In the genomic region with DNA sequence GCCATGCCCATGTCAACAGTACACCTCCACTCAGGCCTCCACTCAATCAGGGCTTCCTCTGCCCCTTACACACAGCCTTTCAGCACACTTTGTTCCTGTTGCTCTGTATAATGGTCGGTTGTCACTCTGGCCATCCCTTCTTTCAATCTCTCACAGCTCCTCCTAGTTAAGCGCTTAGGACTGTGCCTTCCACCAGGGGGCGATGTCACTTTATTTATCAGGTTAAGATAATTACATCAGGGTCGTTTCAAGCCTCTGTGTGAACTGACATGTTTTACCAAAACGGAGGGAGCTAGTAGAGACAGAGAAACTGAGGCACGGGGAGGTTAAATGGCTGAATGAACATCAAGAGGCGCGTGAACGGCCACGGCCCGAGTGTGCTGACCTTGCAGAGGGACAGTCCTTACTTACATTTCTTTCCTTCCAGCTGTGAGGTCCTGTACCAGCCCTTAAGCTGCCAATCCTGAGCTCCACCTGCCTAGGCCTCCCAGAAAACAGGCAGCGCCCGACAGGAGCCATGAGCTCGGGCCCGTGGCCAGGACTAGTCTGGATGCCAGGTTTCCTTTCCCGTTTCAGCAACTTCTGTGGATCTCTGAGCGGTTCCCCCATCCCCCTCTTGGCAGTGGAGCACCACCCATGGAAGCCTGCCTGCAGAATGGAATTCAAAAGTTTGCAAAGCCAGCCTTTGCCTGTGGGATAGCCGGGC, we compare ENCODE assay signal across 8 mouse cellular contexts. TPM values are rescaled to one million over a fixed set of nuclear protein-coding genes. Genes with fewer than 3 reads are reported as not detected.
DNase-seq lines count a peak whose midpoint lies in the region; ATAC-seq and TF ChIP-seq lines count a peak whose summit lies in the region.

No protein-coding gene starts in this region.

- H3K4me3 ChIP-seq in forebrain, embryonic 12.5 days (replicated peaks) = no peak overlapping the region
- H3K4me3 ChIP-seq in liver, postnatal 0 days (ENCODE audit: low read depth, low read length) = peak overlapping the region; percentile 10; the same call in 1 of the 2 replicates

- H3K36me3 ChIP-seq in forebrain, embryonic 12.5 days (replicated peaks) = no peaks in the 10 kb centered on the region
- H3K36me3 ChIP-seq in liver, postnatal 0 days (replicated peaks; ENCODE audit: insufficient read depth, low read length) = no peaks in the 10 kb centered on the region

- WGBS in forebrain, embryonic 12.5 days = 6% methylated on average over 18 of the region's 18 CpGs
- 11% methylated on average over 18 of the region's 18 CpGs for WGBS in liver, postnatal 0 days (ENCODE audit: insufficient replicate concordance)

- intact Hi-C loops in heart, postnatal 10 days (cut with DNase I) = loop anchor here (1.0 kb wide), 2 partner anchors 20 to 68 kb away; no protein-coding TSS in a partner anchor

- H3K4me2 ChIP-seq in forebrain, embryonic 12.5 days = peak overlapping the region; percentile 37
- peak overlapping the region; percentile 56 for H3K4me2 ChIP-seq in liver, postnatal 0 days (ENCODE audit: low read depth, low read length)

- H3K27me3 ChIP-seq in forebrain, embryonic 12.5 days = peaks cover 18% of the 10 kb centered on the region
- no peaks in the 10 kb centered on the region for H3K27me3 ChIP-seq in liver, postnatal 0 days (ENCODE audit: insufficient read depth, low read length)

- 0 out of 2 replicates have a peak, but pooled peaks have one; percentile 36 for ATAC-seq in forebrain, embryonic 12.5 days (ENCODE audit: low FRiP score)
- ATAC-seq in liver, postnatal 0 days = no peak

- peak; percentile 76; the same call in 1 of the 2 replicates for TF ChIP-seq CTCF in brain, embryonic 14.5 days (IDR thresholded peaks at IDR 0.05; ENCODE audit: borderline replicate concordance, extremely low read depth, insufficient read depth, insufficient read length)
- TF ChIP-seq CTCF in liver, postnatal 0 days (IDR thresholded peaks at IDR 0.05; ENCODE audit: low read depth) = peak; percentile 86

- peaks cover 30% of the 10 kb centered on the region for H3K4me1 ChIP-seq in forebrain, embryonic 12.5 days
- peaks cover 13% of the 10 kb centered on the region for H3K4me1 ChIP-seq in liver, postnatal 0 days (ENCODE audit: insufficient read depth)

- H3K9me3 ChIP-seq in forebrain, embryonic 12.5 days = no peaks in the 10 kb centered on the region
- no peaks in the 10 kb centered on the region for H3K9me3 ChIP-seq in liver, postnatal 0 days (ENCODE audit: low read length)

- H3K9ac ChIP-seq in forebrain, embryonic 12.5 days = peak overlapping the region; percentile 25; the same call in 1 of the 2 replicates
- no peak overlapping the region for H3K9ac ChIP-seq in liver, postnatal 0 days (replicated peaks)

- peak; percentile 74 to 82 for DNase-seq in CD8-positive naive resting alpha-beta T cell, adult 2 months (ENCODE audit: low read depth in 2 of 2, low spot score in 2 of 2)
- peak; percentile 93 for DNase-seq in brain, embryonic 14.5 days (ENCODE audit: low read depth)
- DNase-seq in heart, postnatal 10 days = peak; percentile 88 to 94
- DNase-seq in layer of hippocampus, adult 11-12 months (ENCODE audit: low spot score) = peak; percentile 87
- peak; percentile 78 for DNase-seq in liver, postnatal 0 days
- peak; percentile 64 for DNase-seq in ovary, postnatal 10 days (ENCODE audit: low spot score)
- DNase-seq in thymus, postnatal 25 days = peak; percentile 79

- no peak for TF ChIP-seq EP300 in liver, postnatal 0 days (IDR thresholded peaks at IDR 0.05; ENCODE audit: low read depth)

- H3K27ac ChIP-seq in forebrain, embryonic 12.5 days = 0 out of 2 replicates have a peak overlapping the region, but pooled peaks have one; percentile 25
- H3K27ac ChIP-seq in liver, postnatal 0 days (ENCODE audit: low read depth) = peak overlapping the region; percentile 39; the same call in 1 of the 2 replicates

- no peak for TF ChIP-seq POLR2A in brain, embryonic 14.5 days (IDR thresholded peaks at IDR 0.05; ENCODE audit: borderline replicate concordance, extremely low read depth, insufficient read depth, insufficient read length, poor library complexity, severe bottlenecking)

RNA-seq across cellular contexts. Expression of a gene that starts 4.5 kb away (rescaled TPM):
- 38.8 and 45.7 TPM in 2 replicates for polyA plus RNA-seq in brain, embryonic 14.5 days (2012; rRNA removed)
- polyA plus RNA-seq in forebrain, embryonic 12.5 days (2016; fragmentation: Nextera tagmentation; extraction: Ambion mirVana) = 25.4 and 27.0 TPM in 2 replicates
- 10 to 100 TPM; 20.4 to 22.0 TPM for total RNA-seq in heart, postnatal 10 days (2021)
- polyA plus RNA-seq in liver, postnatal 0 days (2015; fragmentation: Nextera tagmentation; extraction: Ambion mirVana) = 7.5 and 7.8 TPM in 2 replicates

RNA-seq across cellular contexts. Expression of a gene that starts 4.6 kb away (rescaled TPM):
- polyA plus RNA-seq in brain, embryonic 14.5 days (2012; rRNA removed) = 4.6 and 5.9 TPM in 2 replicates
- 1.8 and 2.9 TPM in 2 replicates for polyA plus RNA-seq in forebrain, embryonic 12.5 days (2016; fragmentation: Nextera tagmentation; extraction: Ambion mirVana)
- 10 to 100 TPM; 38.0 to 38.4 TPM for total RNA-seq in heart, postnatal 10 days (2021)
- polyA plus RNA-seq in liver, postnatal 0 days (2015; fragmentation: Nextera tagmentation; extraction: Ambion mirVana) = 5.8 and 5.9 TPM in 2 replicates

RNA-seq across cellular contexts. Expression of a gene that starts 21.5 kb away (rescaled TPM):
- 5.6 and 7.0 TPM in 2 replicates for polyA plus RNA-seq in brain, embryonic 14.5 days (2012; rRNA removed)
- polyA plus RNA-seq in forebrain, embryonic 12.5 days (2016; fragmentation: Nextera tagmentation; extraction: Ambion mirVana) = 1.2 TPM in 2 replicates
- total RNA-seq in heart, postnatal 10 days (2021) = 10 to 100 TPM; 31.3 to 31.7 TPM
- 68.3 and 74.1 TPM in 2 replicates for polyA plus RNA-seq in liver, postnatal 0 days (2015; fragmentation: Nextera tagmentation; extraction: Ambion mirVana)

RNA-seq across cellular contexts. Expression of a gene that starts 53.2 kb away (rescaled TPM):
- 7.4 and 8.1 TPM in 2 replicates for polyA plus RNA-seq in brain, embryonic 14.5 days (2012; rRNA removed)
- 6.2 and 9.0 TPM in 2 replicates for polyA plus RNA-seq in forebrain, embryonic 12.5 days (2016; fragmentation: Nextera tagmentation; extraction: Ambion mirVana)
- 1 to 10 TPM; 6.6 to 7.1 TPM for total RNA-seq in heart, postnatal 10 days (2021)
- polyA plus RNA-seq in liver, postnatal 0 days (2015; fragmentation: Nextera tagmentation; extraction: Ambion mirVana) = 4.9 and 5.6 TPM in 2 replicates
